Mouse (Mus musculus) gastrocnemius, adult 18-20 months (tissue): Measurements from ENCODE around the gene Zfp967. TPM values are rescaled to one million over a fixed set of nuclear protein-coding genes. Genes with fewer than 3 reads are reported as not detected.
"Not testable (repeated sequence)": the region's sequence is repeated elsewhere in the genome, so short reads cannot be mapped to it uniquely, and the experiment has no call there.

ENCODE experiments used
- DNase-seq: peaks from one replicate; pipeline ENCODE4 v3.0.0; 2021; ENCODE audit warnings: low spot score
- long read RNA-seq, 2 experiments: library from polyadenylated mRNA; stranded (forward); transcript quantifications; one replicate each; pipeline ENCODE4 v2.0.0; 2021
- total RNA-seq, 2 experiments: library from RNA; stranded (reverse); gene quantifications; 2 replicates each; pipeline ENCODE4 v1.2.3; 2021

Gene Zfp967
- total RNA-seq, result not detected
- long read RNA-seq, experiment 1, partial matches to known transcripts, result 0 of 1 reads
- long read RNA-seq, experiment 1, other reads (novel, unspliced or antisense), result 1 of 1 reads
- long read RNA-seq, experiment 2, result 0 reads

GRCm38 (mm10) chr2:176520756-176521155 is at the start of gene Zfp967:
Zfp967 (plus strand) TSS chr2:176521056.
- DNase-seq, result not testable (repeated sequence)

GRCm38 (mm10) chr2:176486683-176487082 is 34.2 kb upstream of the Zfp967 start, which contains the start of gene Gm14434:
Gm14434 (minus strand) TSS chr2:176486783.
- DNase-seq, result not testable (repeated sequence)

Other genes with a start within 250 kb of the Zfp967 start
- not detected for gene Gm11009, start 201.6 kb upstream of the Zfp967 start, total RNA-seq
- gene Gm14435, start 97.5 kb upstream of the Zfp967 start, total RNA-seq, result 1 to 10 TPM; 7.7 to 8.2 TPM
- gene Gm14434, start 34.3 kb upstream of the Zfp967 start, total RNA-seq, result not detected
- not detected for gene Gm14308, start 115.3 kb downstream of the Zfp967 start, total RNA-seq
- 10 to 100 TPM; 11.1 to 13.7 TPM for gene Zfp973, start 149.5 kb downstream of the Zfp967 start, total RNA-seq
- gene Gm14305, start 187.3 kb downstream of the Zfp967 start, total RNA-seq, result 1 to 10 TPM; 7.6 to 9.2 TPM